Mouse (Mus musculus) spleen, embryonic (tissue): ENCODE results near the gene Tpr.

Experiments used
- CTCF ChIA-PET: fragments of 350-600 bp; sonication (Branson Sonifier 250); formaldehyde crosslinking; loops from one replicate; lab custom pipeline; 2022; lab: Charles Lee

Gene Tpr

GRCm38 (mm10) chr1:150392638-150393487, at the start of gene Tpr, which contains the start of gene Odr4:
TSS of gene Tpr (plus strand) at chr1:150392838.
TSS of gene Odr4 (minus strand) at chr1:150393080.
- CTCF ChIA-PET: no interaction called here

- CTCF ChIA-PET: no interaction called here
Measured at GRCm38 (mm10) chr1:150360864-150361263, 31.8 kb upstream of the Tpr start.

- CTCF ChIA-PET: no interaction called here
Measured at GRCm38 (mm10) chr1:150372895-150373294, 19.7 kb upstream of the Tpr start.

GRCm38 (mm10) chr1:150374247-150374646, 18.4 kb upstream of the Tpr start:
- CTCF ChIA-PET: no interaction called here

GRCm38 (mm10) chr1:150384138-150384537, 8.5 kb upstream of the Tpr start:
- CTCF ChIA-PET: no interaction called here

GRCm38 (mm10) chr1:150387572-150387971, 5.1 kb upstream of the Tpr start:
- CTCF ChIA-PET: no interaction called here

GRCm38 (mm10) chr1:150389390-150390129, 3.1 kb upstream of the Tpr start:
- CTCF ChIA-PET: no interaction called here

- CTCF ChIA-PET: interaction anchor here (0.6 kb wide), 1 partner anchor 1365 kb away, joined by 3 read pairs; no protein-coding TSS in a partner anchor
Measured at GRCm38 (mm10) chr1:150391931-150392637, 554 bp upstream of the Tpr start.

GRCm38 (mm10) chr1:150393488-150393852, 832 bp downstream of the Tpr start:
- CTCF ChIA-PET: interaction anchor here (0.6 to 0.7 kb wide), 2 partner anchors 13 to 1365 kb away, joined by 3 read pairs; no protein-coding TSS in a partner anchor

GRCm38 (mm10) chr1:150396001-150396400, 3.4 kb downstream of the Tpr start:
- CTCF ChIA-PET: no interaction called here

- CTCF ChIA-PET: no interaction called here
Measured at GRCm38 (mm10) chr1:150403914-150404313, 11.3 kb downstream of the Tpr start.

GRCm38 (mm10) chr1:150404555-150404954, 11.9 kb downstream of the Tpr start:
- CTCF ChIA-PET: no interaction called here

GRCm38 (mm10) chr1:150407285-150407684, 14.6 kb downstream of the Tpr start:
- CTCF ChIA-PET: no interaction called here

- CTCF ChIA-PET: interaction anchor here (0.5 kb wide), 1 partner anchor 16 kb away, joined by 4 read pairs; no protein-coding TSS in a partner anchor
Measured at GRCm38 (mm10) chr1:150409996-150410395, 17.4 kb downstream of the Tpr start.

- CTCF ChIA-PET: no interaction called here
Measured at GRCm38 (mm10) chr1:150416006-150416405, 23.4 kb downstream of the Tpr start.

GRCm38 (mm10) chr1:150418426-150418825, 25.8 kb downstream of the Tpr start:
- CTCF ChIA-PET: no interaction called here

GRCm38 (mm10) chr1:150425665-150426064, 33.0 kb downstream of the Tpr start:
- CTCF ChIA-PET: no interaction called here

GRCm38 (mm10) chr1:150426216-150426615, 33.6 kb downstream of the Tpr start:
- CTCF ChIA-PET: no interaction called here

- CTCF ChIA-PET: no interaction called here
Measured at GRCm38 (mm10) chr1:150438641-150439040, 46.0 kb downstream of the Tpr start.

- CTCF ChIA-PET: interaction anchor here (0.6 kb wide), 1 partner anchor 39 kb away, joined by 3 read pairs; no protein-coding TSS in a partner anchor
Measured at GRCm38 (mm10) chr1:150441731-150442130, 49.1 kb downstream of the Tpr start.

GRCm38 (mm10) chr1:150458977-150459376, 66.3 kb downstream of the Tpr start:
- CTCF ChIA-PET: no interaction called here

GRCm38 (mm10) chr1:150459599-150459998, 67.0 kb downstream of the Tpr start:
- CTCF ChIA-PET: no interaction called here
